Mouse (Mus musculus) Muller cell, postnatal 12 days (primary cell): Measurements from ENCODE around the gene Ammecr1.
A peak's percentile ranks its signal among the peaks of the same experiment; 100 is the strongest.

Source experiments
- DNase-seq: peaks from one replicate; pipeline ENCODE4 v3.0.0-alpha.2; 2015; ENCODE audit errors: inconsistent ontology term

Gene Ammecr1

DNA sequence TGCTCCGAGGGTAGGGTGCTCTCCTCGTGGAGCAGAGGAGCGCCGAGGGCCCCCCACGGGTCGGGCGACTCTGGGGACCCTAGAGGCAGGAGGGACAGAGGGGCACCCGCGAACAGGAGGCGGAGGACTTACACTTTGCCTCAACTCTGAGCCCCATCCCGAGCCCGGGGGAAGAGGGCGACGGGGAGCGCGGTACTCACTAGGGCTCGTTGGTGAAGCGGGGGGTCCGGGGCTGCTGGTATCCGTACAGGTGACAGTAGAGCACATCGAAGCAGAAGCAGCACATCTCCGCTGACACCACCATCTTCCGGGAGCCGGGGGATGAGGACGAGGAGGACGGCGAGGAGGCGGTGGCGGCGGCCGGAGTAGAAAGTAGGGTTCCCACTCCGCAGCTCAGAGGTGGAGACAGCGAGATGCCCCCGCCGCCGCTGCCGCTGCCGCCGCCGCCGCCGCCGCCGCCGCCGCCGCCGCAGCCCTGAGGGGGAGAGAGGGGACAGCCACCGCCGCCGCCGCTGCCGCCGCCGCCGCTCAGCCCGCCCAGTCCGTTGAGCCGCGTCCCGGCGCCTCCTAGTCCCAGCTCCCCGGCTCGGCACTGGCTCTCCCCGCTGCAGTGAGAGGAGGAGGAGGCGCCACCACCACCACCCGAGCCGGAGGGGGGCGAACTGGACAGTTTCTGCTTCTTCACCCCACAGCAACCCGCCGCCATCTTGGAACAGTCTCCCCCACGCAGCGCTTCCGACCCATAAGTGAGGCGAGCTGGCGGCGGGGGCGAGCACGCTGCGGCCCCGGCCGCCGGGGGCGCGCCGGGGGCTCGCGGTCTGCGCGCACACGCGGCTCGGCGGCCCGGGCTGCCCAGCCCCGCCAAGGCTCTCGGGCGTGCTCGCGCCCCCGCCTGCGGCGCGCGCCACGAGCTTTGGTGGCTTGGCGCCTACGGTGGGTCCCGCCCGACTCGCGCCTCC, at the start of gene Ammecr1:
TSS of gene Ammecr1 (minus strand) at position 721 of the 959 bp plus-strand sequence.
- DNase-seq, result peak; percentile 78

DNA sequence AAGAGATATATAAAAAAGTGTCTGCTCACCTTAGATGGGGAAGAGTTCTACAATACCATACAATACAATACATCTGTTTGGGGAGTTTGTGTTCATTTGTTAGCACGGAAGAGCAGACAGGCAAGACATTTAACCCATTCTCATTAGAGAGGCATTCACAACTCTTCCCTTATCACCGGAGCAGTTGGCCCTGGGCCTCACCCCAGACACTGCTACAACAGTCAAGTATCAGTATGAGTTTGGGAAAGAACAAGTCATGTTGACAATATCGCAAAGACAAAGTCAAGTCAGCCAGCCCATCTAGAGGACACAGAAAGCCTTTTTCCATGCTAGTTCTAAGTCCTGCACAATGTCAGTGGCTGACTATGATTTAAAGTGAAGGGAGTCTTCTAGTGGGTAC, 47.6 kb upstream of the Ammecr1 start:
- no peak for DNase-seq

DNA sequence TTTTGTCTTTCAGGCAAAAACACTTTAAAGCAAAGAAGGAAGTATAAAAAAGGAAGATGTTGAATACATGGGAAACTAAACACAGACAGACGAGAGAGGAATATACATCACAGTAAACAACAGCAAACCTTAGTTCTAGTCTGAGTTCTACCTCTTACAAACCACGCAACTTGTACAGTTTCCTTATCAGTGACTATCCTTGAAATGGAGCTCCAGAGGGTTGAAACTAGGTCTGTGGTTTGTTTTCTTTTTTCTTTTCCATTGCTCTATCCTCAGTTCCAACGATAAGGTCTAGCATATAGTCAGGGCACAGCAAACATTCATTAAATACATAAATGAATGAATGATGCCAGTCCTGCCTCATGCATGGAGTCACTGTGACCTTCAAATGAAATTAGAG, 45.8 kb upstream of the Ammecr1 start:
- no peak for DNase-seq

DNA sequence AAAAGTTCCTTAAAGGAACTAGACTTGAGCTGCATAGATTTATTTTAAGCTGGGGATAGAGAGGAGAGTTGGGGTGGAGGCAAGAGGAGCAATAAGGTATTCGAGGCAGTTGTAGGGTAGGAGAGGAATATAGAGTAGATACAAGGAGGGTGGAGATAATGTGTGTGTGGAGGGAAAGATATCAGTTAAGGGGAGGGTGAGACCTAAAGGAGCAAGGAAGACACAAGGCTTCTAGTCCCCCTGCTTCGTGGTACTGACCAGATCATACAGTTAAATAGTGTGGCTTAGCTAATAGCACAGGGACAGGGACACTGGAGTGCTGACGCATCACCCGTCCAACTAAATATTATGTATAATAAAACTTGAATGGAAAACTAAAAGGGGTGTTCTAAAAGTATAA, 45.3 kb upstream of the Ammecr1 start:
- DNase-seq, result no peak

DNA sequence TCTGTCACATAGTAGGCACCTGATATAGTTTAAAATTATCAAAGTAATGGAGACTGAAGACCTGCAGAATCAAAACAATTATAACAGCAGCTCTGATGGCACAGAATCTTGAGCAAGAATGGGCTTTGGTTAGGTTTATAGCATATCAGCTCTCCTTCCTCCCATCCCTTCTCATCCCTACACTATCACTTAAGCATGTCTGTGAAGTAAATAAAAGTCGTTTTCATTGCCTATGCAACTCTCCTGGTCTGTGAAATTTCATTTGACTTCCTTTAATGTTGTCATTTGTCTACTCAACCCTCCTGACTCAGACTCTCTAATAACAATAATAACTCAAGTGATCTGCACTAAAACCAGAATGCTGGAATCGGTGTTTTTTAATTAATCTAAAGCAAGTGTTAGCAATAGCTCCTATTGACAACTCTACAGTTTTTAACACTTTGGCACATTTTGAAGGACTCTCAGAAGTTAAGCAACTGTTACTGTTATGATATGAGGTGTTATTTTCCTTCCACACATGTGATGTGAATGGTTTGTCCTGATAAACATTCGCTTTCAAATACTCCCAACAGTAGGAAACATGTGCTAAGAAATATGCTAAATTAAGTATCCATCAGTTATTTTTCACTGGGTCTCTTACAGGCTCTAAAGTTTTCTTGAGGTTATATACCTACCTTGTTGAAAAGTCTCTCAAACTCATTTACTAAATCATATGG, 37.8 kb upstream of the Ammecr1 start:
- DNase-seq, result no peak

DNA sequence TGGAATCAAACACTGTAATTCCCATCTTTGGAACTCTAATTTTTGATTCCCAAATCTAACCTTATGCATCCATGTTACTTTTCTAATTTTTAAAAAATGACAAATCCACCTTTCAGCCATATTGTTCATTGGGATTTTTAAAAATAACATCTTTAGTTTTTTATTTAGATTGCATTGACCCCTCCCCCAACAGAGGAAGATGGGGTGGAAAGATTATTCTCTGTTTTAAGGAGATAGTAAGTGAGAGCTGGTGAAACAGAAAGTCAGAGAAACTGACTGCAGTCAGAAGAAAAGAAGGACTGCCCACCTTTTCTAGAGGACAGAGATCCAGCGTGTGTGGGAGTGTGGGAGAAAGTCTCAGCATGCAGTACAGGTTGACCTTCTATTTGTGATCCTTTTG, 30.7 kb upstream of the Ammecr1 start:
- DNase-seq, result no peak

DNA sequence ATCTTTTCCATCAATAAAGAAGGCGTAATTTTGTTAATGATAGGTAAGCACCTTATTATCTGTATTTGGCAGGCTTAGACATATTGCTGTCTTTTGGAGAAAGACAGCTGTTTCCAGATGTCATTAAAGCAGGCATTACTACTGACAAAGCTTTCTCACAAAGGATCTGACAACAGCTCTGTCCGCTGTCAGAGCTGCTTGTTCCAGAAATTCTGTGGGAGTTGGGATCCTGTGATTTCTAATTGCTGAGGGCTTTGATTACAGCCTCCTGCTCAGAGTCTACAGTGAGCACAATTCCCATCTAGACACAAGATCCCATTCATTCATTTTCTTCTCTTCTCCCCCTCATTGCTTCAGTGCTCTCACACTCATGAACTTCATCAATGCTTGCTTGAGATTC, 28.0 kb upstream of the Ammecr1 start:
- DNase-seq, result no peak

DNA sequence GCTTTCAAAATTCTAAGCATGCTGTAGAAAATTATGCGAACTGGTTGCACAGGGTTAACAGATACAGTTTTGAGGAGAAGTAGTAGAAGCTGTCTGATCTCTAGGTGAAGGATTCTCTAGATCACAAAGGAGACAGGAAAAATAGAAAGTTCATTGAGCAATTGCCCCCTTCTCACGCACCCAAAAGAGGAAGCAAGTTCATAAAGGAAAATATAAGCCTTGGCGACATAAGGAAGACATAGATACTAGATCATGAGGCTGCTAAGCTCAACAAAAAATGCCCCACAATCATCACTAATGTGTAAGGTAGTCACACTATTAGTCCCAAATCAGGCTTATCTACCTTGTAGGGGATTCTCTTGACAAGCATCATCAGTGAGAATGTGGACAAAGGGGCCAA, 17.6 kb upstream of the Ammecr1 start:
- DNase-seq, result no peak

DNA sequence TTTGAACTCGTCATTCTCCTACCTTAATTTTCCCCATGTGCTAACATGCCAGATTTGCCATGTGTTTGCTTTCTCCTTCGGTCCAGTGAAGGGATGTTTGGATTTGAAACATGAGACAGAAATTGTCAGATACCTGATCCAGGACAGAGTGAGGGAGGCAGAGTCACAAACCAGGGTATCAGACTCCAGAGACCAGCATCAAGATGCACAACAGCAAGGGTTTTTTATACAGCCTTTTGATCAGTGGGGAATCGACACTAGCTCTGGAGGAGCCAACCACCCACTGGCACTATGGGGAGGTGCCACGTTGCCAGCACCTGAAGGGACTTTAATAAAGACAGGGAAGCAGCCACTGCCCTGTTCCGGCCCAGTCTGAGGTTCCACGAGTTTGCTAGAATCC, 17.1 kb upstream of the Ammecr1 start:
- DNase-seq, result no peak

DNA sequence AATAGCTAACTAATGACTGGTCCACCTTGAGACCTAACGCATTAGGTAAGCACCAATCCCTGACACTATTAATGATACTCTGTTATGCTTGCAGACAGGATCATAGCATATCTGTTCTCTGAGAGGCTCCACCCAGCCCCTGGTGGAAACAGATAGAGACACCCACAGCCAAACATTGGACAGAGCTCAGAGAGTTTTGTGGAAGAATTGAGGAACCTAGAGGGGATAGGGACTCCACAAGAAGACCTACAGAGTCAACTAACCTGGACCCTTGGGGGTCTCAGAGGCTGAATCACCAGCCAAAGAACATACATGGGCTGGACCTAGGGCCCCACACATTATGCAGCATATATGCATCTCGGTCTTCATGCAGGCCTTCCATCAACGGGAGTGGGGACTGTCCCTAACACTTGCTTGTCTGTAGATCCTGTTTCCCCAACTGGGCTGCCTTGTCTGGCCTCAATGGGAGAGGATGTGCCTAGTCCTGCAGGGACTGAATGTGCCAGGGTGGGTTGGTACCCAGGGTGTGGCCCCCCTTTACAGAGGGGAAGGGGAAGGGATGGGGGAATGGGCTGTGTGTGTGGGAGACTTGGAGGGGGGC, 15.1 kb upstream of the Ammecr1 start:
- no peak for DNase-seq

DNA sequence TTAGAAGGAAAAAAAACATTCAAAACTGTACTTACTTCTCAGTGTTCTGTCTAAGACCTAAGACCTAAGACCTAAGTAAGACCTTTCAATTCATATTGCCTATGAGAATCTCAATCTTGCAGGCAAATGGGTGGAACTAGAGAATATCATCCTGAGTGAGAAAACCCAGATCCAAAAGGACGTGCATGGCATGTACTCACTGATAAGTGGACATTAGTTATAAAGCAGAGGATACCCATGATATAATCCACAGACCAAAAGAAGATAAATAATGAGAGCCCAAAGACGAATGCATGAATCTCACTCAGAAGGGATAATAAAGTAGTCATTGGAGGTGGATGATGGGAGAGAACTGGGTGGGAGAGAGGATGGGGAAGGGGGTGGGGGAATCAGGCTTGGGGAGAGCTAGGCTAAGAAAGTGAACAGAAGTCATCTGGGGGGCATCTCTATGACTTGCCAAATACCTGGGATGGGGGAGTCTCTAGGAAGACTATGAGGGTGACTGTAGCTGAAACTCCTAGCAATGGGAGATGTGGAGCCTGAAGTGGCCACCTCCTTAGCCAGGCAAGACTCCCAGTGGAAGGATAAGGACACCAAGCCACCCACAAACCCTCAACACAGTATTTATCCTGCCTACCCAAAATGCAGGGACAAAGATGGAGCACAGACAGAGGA, 14.5 kb upstream of the Ammecr1 start:
- DNase-seq, result no peak

DNA sequence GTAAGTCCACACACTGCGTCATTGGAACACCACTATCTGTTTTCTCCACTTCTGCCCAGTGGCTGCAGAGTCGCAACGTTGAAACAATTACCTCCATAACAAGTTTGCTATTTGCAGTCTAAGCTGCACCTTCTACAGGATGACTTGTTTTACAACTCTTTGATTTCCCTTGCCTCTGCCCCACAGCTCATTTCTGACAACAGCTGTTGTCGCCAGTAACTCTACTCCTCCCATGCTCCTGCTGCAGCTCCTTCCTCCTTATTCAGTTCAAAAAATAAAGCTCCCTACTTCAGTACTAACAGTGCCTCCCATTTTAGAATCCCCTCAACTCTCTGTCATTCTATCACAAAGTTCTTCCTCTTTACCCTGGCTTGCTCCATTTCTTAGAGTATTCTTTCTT, 12.7 kb upstream of the Ammecr1 start:
- DNase-seq, result no peak

DNA sequence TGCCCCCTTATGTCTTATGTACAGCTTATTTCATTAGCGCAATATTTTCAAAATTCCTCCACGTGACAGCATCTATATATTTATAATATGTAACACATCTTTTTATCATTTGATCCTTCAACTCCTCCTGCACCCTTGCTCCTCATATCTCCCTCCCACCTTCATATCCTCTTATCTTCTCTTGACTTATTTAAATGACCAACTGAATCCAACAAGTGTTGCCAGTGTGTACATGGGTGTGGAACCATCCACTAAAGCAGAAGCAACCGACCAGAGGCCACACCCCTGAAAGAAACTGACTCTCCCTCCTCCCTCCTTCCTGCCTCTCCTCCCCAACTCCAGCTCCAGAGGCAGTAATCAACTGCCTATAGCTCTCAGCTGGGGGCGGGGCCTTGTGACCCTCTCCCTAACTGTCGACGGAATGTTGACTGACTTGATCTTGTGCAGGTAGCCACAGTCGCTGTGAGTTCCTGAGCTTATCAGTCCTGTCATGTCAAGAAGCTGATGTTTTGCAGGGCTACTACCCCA, 6.0 kb upstream of the Ammecr1 start:
- DNase-seq, result no peak

DNA sequence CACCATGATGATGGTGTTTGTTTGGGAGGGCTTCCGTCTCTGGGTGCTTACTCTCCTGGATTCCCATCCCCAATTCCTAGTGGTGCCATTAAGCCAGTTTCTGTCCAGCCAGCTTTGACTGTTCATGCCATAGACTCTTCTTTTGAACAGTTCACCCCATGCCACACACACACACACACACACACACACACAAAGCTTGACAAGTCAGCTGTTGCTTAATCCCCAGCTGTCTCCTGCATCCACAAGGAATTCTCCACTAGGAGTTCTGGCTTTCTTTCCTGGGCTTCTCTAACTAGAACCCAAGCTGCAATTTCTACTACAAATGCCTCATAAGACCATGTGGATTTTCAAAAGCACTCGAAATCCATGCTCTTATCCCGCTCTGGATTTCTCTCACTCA, 5.2 kb upstream of the Ammecr1 start:
- no peak for DNase-seq

DNA sequence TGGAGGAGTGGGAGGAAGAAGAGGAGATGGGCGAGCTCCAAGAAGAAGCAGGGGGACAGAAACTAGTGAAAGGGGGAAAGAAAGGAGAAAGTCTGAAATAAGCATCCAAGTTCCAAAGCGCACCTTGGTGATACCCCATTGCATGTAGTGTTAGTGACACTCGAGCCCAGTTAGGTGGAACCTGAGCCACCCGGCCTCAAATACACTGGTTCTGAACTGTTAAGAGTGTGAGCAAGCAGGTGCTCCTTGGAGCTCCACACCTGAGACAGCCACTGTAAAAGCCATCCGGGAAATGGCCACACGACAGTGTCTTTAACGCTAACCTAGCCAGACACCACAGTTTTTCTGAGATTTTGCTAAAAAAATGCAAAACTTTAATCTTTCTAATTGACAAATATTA, 539 bp upstream of the Ammecr1 start:
- no peak for DNase-seq

DNA sequence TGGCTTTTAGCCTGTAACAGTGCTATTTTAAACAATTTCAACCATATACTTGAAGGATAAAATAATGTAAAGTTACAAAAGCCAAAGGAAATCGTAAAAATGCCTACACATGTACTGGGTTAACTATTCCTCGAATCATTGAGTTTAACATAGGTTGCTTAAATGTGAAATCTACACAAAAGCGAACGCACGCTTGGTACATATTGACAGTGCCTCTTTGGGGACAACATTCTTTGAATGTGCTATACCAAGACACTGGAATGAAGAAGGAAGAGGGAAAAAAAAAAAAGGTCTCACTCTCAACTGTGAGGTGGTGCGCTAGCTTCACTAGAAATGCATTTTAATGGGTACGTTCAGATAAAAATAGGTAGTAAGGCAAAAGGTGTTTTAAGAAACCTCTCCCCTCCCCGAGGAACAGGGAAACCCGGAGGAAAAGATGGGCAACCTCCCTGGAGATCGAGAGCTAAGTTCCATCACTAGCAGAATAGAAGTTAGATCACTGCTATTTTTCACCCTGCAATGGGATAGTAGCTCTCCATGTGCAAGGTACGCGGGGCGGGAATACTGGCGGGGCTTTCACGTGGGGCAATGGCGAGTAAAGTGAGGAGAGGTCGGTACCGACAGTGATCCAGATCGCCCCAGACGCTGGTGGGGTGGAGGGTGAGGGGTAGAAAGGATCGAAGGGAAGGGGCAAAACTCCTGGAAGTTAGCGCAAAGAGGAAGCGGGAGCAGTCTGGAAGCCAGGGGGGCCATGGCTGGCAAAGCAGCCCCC, 1.1 kb downstream of the Ammecr1 start:
- DNase-seq, result peak; percentile 3

DNA sequence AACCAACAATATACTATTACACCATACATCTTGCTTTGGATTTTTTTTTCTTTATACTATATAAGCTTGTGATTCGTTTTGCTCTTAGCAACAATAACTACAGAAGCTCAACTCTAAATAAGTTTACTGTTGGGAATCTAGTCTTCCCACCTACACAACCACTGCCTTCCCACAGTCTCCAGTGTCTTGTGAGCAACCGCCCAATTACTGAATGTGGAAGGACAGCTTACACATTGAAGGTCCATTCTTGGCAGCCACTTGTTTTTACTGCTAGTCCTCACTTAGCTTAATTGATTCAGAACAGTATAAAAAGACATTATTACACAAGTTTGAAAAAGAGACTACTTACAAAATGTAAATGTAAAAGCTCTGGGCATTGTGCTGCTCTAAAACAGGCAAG, 6.1 kb downstream of the Ammecr1 start:
- no peak for DNase-seq

DNA sequence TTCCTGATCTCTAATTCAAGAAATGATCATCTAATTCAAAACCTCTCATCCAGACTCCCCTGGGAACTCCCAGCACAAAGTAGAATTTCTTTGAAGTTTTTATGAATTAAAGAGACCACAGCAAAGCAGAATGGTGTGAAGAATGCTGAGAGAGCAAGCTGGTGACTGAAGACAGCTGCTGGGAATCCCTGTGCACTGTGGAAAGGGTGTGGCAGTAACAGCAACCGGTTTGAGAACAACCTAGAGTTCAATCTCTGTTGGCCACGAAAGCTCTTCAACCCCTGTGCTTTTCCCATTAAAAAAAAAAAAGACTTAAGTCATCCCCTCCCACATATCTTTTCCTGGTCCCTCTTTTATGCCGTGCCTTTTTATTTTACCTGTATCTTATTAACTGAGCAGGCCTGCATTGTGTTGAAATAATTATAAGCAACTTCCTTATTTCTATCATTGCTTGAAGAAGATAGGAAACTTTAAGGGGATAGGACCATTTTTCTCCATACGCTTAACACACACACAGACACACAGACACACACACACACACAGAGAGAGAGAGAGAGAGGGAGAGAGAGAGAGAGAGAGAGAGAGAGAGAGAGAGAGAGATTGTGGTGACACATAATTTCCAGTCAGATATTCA, 6.7 kb downstream of the Ammecr1 start:
- DNase-seq, result no peak

DNA sequence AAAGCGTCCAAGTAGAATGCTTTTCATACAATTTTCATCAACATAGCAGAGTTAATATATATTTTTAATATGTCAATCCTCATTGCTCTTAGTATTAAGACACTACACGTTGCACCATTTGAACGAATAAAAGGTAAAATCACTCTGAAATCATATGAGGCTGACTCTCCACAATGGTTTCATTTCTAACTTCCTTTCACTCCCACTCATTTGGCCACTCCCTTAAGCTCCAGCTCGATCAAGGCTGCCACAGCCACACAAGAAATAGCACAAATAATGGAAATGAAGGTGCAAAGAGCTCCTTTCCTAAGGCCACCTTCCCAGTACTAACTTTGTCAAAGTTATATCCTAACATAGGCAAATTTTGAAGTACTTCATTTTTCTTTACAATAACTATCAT, 38.1 kb downstream of the Ammecr1 start:
- DNase-seq, result no peak

DNA sequence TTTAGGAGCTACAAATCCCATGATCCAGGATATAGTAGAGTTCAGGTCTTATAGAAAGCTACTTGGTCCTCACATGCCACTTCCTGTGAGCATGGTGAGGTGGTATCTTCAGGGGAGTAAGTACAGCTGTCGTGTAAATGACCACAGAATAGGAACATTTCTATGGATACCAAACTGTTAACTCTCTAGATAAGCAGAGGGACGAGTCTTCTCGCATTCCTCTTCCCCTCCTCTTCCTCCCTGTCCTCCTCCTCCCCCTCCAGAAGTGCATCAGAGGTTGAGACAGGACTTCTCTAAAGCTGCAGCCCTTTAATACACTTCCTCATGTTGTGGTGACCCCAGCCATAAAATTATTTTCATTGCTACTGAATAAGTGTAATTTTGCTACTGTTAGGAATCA, 49.1 kb downstream of the Ammecr1 start:
- DNase-seq, result no peak

DNA sequence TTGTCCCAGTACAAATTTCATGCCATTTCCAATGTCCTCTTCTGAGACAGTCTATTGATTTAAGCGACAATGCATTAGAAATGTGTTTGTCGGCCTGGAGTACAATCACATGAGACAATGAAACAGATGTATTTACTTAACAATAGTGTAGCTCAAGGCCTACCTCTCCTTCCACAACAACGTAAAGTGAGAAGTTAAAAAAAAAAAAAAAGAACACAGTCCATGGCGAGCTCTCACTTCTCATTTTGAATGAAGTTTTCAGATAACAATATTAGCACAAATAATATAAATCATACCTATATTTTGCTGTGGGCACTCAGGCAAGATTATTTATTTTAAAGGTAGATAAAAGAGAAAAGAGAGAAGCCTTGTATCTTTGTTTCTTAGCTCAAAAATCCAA, 49.8 kb downstream of the Ammecr1 start:
- no peak for DNase-seq
